ENCODE assay signal across 9 mouse cellular contexts in the genomic region with DNA sequence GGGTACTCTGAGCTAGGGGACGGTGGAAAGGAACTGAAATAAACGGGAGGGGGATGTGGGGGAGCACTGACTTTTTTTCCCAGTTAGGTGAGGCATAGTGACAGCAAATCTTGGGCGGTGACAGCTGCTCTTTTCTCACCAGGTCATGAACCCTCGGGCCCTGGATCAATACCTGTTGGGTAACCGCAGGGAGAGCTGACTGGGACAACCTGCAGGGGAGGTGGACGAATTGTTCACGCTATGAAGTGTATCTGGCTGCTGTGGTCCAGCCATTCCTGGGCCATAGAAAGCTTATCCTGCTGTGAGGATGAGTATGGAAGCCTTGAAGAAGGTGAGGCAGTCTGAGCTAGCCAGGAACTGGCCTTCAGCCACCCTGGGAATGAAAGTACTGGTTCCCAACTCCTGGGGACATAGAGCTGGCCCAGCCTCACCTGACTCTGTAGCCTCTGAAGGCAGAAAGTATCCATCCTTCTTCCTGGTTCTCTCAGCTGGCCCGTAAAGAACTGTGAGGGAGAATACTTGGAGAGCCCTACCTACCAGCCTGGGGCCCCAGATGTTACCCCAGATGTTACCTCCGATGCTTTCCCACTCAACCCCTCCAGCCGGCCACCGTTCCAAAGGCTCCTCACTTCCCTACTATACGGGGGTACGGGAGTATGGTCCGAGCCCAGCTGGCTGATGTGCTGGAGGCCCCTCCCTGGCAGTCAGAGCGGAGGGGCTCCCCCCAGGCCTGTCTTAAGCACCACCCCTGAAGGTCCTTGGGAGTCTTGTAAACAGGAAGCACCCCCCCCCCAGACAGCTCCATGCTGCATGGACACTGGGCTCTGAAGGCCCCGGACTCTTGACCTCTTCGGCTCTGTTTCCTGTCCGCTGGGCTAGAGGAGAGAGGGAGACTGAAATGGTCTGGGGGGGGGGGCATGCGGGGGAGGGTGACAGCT. TPM values are rescaled to one million over a fixed set of nuclear protein-coding genes. Genes with fewer than 3 reads are reported as not detected.
A peak's percentile ranks its signal among the peaks of the same experiment; 100 is the strongest.
DNase-seq lines count a peak whose midpoint lies in the region; ATAC-seq and TF ChIP-seq lines count a peak whose summit lies in the region.
"Had no signal": no experiment of that assay in that cellular context is flagged by ENCODE, and none has a peak within 500 bp of the region (broad histone marks: within the 10 kb centered on the region; RNA-seq: fewer than 3 reads in every experiment).

No protein-coding gene starts in this region.

- H3K36me3 ChIP-seq in forebrain, embryonic 16.5 days (ENCODE audit: control insufficient read depth, insufficient read depth) = no peaks in the 10 kb centered on the region
- no peaks in the 10 kb centered on the region for H3K36me3 ChIP-seq in hindbrain, postnatal 0 days (ENCODE audit: insufficient read depth, low read length)
- H3K36me3 ChIP-seq in liver, embryonic 13.5 days = no peaks in the 10 kb centered on the region
- no peaks in the 10 kb centered on the region for H3K36me3 ChIP-seq in neural tube, embryonic 12.5 days

- H3K4me2 ChIP-seq in forebrain, embryonic 16.5 days (ENCODE audit: low read length) = no peak overlapping the region
- no peak overlapping the region for H3K4me2 ChIP-seq in hindbrain, postnatal 0 days (ENCODE audit: low read depth, low read length)
- H3K4me2 ChIP-seq in liver, embryonic 13.5 days = peak overlapping the region; percentile 33
- 0 out of 2 replicates have a peak overlapping the region, but pooled peaks have one; percentile 35 for H3K4me2 ChIP-seq in neural tube, embryonic 12.5 days (replicated peaks)

- peak overlapping the region; percentile 37; the same call in 1 of the 2 replicates for H3K27ac ChIP-seq in forebrain, embryonic 16.5 days (ENCODE audit: low read length)
- H3K27ac ChIP-seq in hindbrain, postnatal 0 days = peak overlapping the region; percentile 76
- peak overlapping the region; percentile 80 for H3K27ac ChIP-seq in liver, embryonic 13.5 days
- no peak overlapping the region for H3K27ac ChIP-seq in neural tube, embryonic 12.5 days

- peak; percentile 61 for DNase-seq in embryo, embryonic 11 days
- no peak for DNase-seq in hindbrain, postnatal 0 days (ENCODE audit: low spot score)
- DNase-seq in liver, embryonic 13.5 days = no peak
- DNase-seq in thymus, postnatal 25 days = no peak
- no peak for DNase-seq in thymus, postnatal 14 days
- no peak for DNase-seq in layer of hippocampus, postnatal 25 days (ENCODE audit: extremely low spot score in 1 of 2, low spot score in 1 of 2)

- no peak overlapping the region for H3K9ac ChIP-seq in forebrain, embryonic 16.5 days (replicated peaks; ENCODE audit: low read depth, low read length)
- H3K9ac ChIP-seq in hindbrain, postnatal 0 days (replicated peaks; ENCODE audit: low read length) = no peak overlapping the region
- H3K9ac ChIP-seq in liver, embryonic 13.5 days = no peak overlapping the region
- no peak overlapping the region for H3K9ac ChIP-seq in neural tube, embryonic 12.5 days

- no peak for TF ChIP-seq CTCF in hindbrain, postnatal 0 days (IDR thresholded peaks at IDR 0.05; ENCODE audit: low read depth)

- H3K9me3 ChIP-seq in forebrain, embryonic 16.5 days (ENCODE audit: control insufficient read depth, low read length) = no peaks in the 10 kb centered on the region
- no peaks in the 10 kb centered on the region for H3K9me3 ChIP-seq in hindbrain, postnatal 0 days (ENCODE audit: low read length)
- H3K9me3 ChIP-seq in liver, embryonic 13.5 days (replicated peaks) = no peaks in the 10 kb centered on the region
- no peaks in the 10 kb centered on the region for H3K9me3 ChIP-seq in neural tube, embryonic 12.5 days

- ATAC-seq in forebrain, embryonic 16.5 days = peak; percentile 3; the same call in 1 of the 2 replicates
- ATAC-seq in hindbrain, postnatal 0 days = no peak; the same call in 1 of the 2 replicates
- peak; percentile 52 for ATAC-seq in liver, embryonic 13.5 days (ENCODE audit: low read depth)
- no peak for ATAC-seq in neural tube, embryonic 12.5 days (ENCODE audit: low FRiP score, low read depth)

- H3K27me3 ChIP-seq in forebrain, embryonic 16.5 days (replicated peaks; ENCODE audit: control insufficient read depth, insufficient read depth, low read length) = no peaks in the 10 kb centered on the region
- no peaks in the 10 kb centered on the region for H3K27me3 ChIP-seq in hindbrain, postnatal 0 days (ENCODE audit: insufficient read depth, low read length)
- peaks cover 10% of the 10 kb centered on the region; the same call in 1 of the 2 replicates for H3K27me3 ChIP-seq in liver, embryonic 13.5 days
- peaks cover 10% of the 10 kb centered on the region for H3K27me3 ChIP-seq in neural tube, embryonic 12.5 days (replicated peaks)

- no peak overlapping the region for H3K4me3 ChIP-seq in forebrain, embryonic 16.5 days (replicated peaks; ENCODE audit: low read length)
- H3K4me3 ChIP-seq in hindbrain, postnatal 0 days (ENCODE audit: low read length) = no peak overlapping the region
- H3K4me3 ChIP-seq in liver, embryonic 13.5 days (replicated peaks) = no peak overlapping the region
- H3K4me3 ChIP-seq in neural tube, embryonic 12.5 days = no peak overlapping the region

- peaks cover 24% of the 10 kb centered on the region for H3K4me1 ChIP-seq in forebrain, embryonic 16.5 days (replicated peaks; ENCODE audit: control insufficient read depth, insufficient read depth, low read length)
- peaks cover 16% of the 10 kb centered on the region; the same call in 1 of the 2 replicates for H3K4me1 ChIP-seq in hindbrain, postnatal 0 days (ENCODE audit: insufficient read depth, low read length)
- H3K4me1 ChIP-seq in liver, embryonic 13.5 days (replicated peaks) = peaks cover 49% of the 10 kb centered on the region
- peaks cover 30% of the 10 kb centered on the region for H3K4me1 ChIP-seq in neural tube, embryonic 12.5 days

- 60% methylated on average over 17 of the region's 19 CpGs for WGBS in forebrain, embryonic 16.5 days
- WGBS in hindbrain, postnatal 0 days = 57% methylated on average over 18 of the region's 19 CpGs
- 47% methylated on average over 19 of the region's 19 CpGs for WGBS in liver, embryonic 13.5 days (ENCODE audit: insufficient replicate concordance)
- whole genome bisulfite sequencing in neural tube, embryonic 12.5 days = 53% methylated on average over 19 of the region's 19 CpGs

RNA-seq across cellular contexts. Expression of gene Cdc42ep1, which starts 10.4 kb away (rescaled TPM):
- polyA plus RNA-seq in forebrain, embryonic 16.5 days (2015; fragmentation: Nextera tagmentation; extraction: Ambion mirVana) = 9.7 and 11.0 TPM in 2 replicates
- total RNA-seq in hindbrain, postnatal 0 days (2014; rRNA removed) = 20.6 and 22.5 TPM in 2 replicates
- 18.1 TPM in 2 replicates for polyA plus RNA-seq in hindbrain, postnatal 0 days (2015; fragmentation: Nextera tagmentation; extraction: Ambion mirVana)
- polyA plus RNA-seq in liver, embryonic 13.5 days (2015; fragmentation: Nextera tagmentation; extraction: Ambion mirVana) = 9.5 and 10.8 TPM in 2 replicates
- 14.9 and 17.6 TPM in 2 replicates for polyA plus RNA-seq in neural tube, embryonic 12.5 days (2016; fragmentation: Nextera tagmentation; extraction: Ambion mirVana)
- total RNA-seq in layer of hippocampus, postnatal 25 days (2021) = 10 to 100 TPM; 14.2 to 14.9 TPM
- total RNA-seq: hematopoietic stem cell, adult 5-6 weeks had no signal

RNA-seq across cellular contexts. Expression of gene Lgals2, which starts 23.3 kb away (rescaled TPM):
- not detected in 2 replicates for polyA plus RNA-seq in forebrain, embryonic 16.5 days (2015; fragmentation: Nextera tagmentation; extraction: Ambion mirVana)
- total RNA-seq in hindbrain, postnatal 0 days (2014; rRNA removed) = not detected in 2 replicates
- polyA plus RNA-seq in hindbrain, postnatal 0 days (2015; fragmentation: Nextera tagmentation; extraction: Ambion mirVana) = not detected in 2 replicates
- 10.0 and 13.7 TPM in 2 replicates for polyA plus RNA-seq in liver, embryonic 13.5 days (2015; fragmentation: Nextera tagmentation; extraction: Ambion mirVana)
- polyA plus RNA-seq in neural tube, embryonic 12.5 days (2016; fragmentation: Nextera tagmentation; extraction: Ambion mirVana) = not detected in 2 replicates
- not detected for total RNA-seq in layer of hippocampus, postnatal 25 days (2021)
- total RNA-seq: hematopoietic stem cell, adult 5-6 weeks had no signal

RNA-seq across cellular contexts. Expression of gene Card10, which starts 29.1 kb away (rescaled TPM):
- 1.3 and 1.4 TPM in 2 replicates for polyA plus RNA-seq in forebrain, embryonic 16.5 days (2015; fragmentation: Nextera tagmentation; extraction: Ambion mirVana)
- total RNA-seq in hindbrain, postnatal 0 days (2014; rRNA removed) = 0.94 and 1.4 TPM in 2 replicates
- 2.3 and 2.6 TPM in 2 replicates for polyA plus RNA-seq in hindbrain, postnatal 0 days (2015; fragmentation: Nextera tagmentation; extraction: Ambion mirVana)
- 1.1 and 1.3 TPM in 2 replicates for polyA plus RNA-seq in liver, embryonic 13.5 days (2015; fragmentation: Nextera tagmentation; extraction: Ambion mirVana)
- 2.8 and 3.4 TPM in 2 replicates for polyA plus RNA-seq in neural tube, embryonic 12.5 days (2016; fragmentation: Nextera tagmentation; extraction: Ambion mirVana)
- total RNA-seq in layer of hippocampus, postnatal 25 days (2021) = 1 to 10 TPM; 5.0 to 5.5 TPM
- total RNA-seq: hematopoietic stem cell, adult 5-6 weeks had no signal

RNA-seq across cellular contexts. Expression of gene Gga1, which starts 45.0 kb away (rescaled TPM):
- 61.3 and 67.4 TPM in 2 replicates for polyA plus RNA-seq in forebrain, embryonic 16.5 days (2015; fragmentation: Nextera tagmentation; extraction: Ambion mirVana)
- total RNA-seq in hindbrain, postnatal 0 days (2014; rRNA removed) = 40.0 and 47.1 TPM in 2 replicates
- polyA plus RNA-seq in hindbrain, postnatal 0 days (2015; fragmentation: Nextera tagmentation; extraction: Ambion mirVana) = 40.1 and 41.2 TPM in 2 replicates
- polyA plus RNA-seq in liver, embryonic 13.5 days (2015; fragmentation: Nextera tagmentation; extraction: Ambion mirVana) = 20.7 and 23.7 TPM in 2 replicates
- 55.6 and 57.5 TPM in 2 replicates for polyA plus RNA-seq in neural tube, embryonic 12.5 days (2016; fragmentation: Nextera tagmentation; extraction: Ambion mirVana)
- 10 to 100 TPM; 57.1 to 59.0 TPM for total RNA-seq in layer of hippocampus, postnatal 25 days (2021)

RNA-seq across cellular contexts. Expression of gene Mfng, which starts 58.7 kb away (rescaled TPM):
- 58.1 and 67.0 TPM in 2 replicates for polyA plus RNA-seq in forebrain, embryonic 16.5 days (2015; fragmentation: Nextera tagmentation; extraction: Ambion mirVana)
- 12.7 and 15.2 TPM in 2 replicates for total RNA-seq in hindbrain, postnatal 0 days (2014; rRNA removed)
- polyA plus RNA-seq in hindbrain, postnatal 0 days (2015; fragmentation: Nextera tagmentation; extraction: Ambion mirVana) = 16.6 and 17.9 TPM in 2 replicates
- polyA plus RNA-seq in liver, embryonic 13.5 days (2015; fragmentation: Nextera tagmentation; extraction: Ambion mirVana) = 7.0 and 7.2 TPM in 2 replicates
- polyA plus RNA-seq in neural tube, embryonic 12.5 days (2016; fragmentation: Nextera tagmentation; extraction: Ambion mirVana) = 65.3 and 72.9 TPM in 2 replicates
- 1 to 10 TPM; 5.5 to 6.6 TPM for total RNA-seq in layer of hippocampus, postnatal 25 days (2021)

Comparison
In these comparisons a context has a peak if more than half of its experiments do, and no peak if none do; other contexts are left out.
1. ATAC-seq: peak in forebrain, embryonic 16.5 days (single experiment) and liver, embryonic 13.5 days (single experiment); none in hindbrain, postnatal 0 days (single experiment) and neural tube, embryonic 12.5 days (single experiment).
2. H3K4me2 ChIP-seq: peak in liver, embryonic 13.5 days (single experiment) and neural tube, embryonic 12.5 days (single experiment); none in forebrain, embryonic 16.5 days (single experiment) and hindbrain, postnatal 0 days (single experiment).